Mouse (Mus musculus): ENCODE measurements around the gene Jam2.

Jam2 gene

DNA sequence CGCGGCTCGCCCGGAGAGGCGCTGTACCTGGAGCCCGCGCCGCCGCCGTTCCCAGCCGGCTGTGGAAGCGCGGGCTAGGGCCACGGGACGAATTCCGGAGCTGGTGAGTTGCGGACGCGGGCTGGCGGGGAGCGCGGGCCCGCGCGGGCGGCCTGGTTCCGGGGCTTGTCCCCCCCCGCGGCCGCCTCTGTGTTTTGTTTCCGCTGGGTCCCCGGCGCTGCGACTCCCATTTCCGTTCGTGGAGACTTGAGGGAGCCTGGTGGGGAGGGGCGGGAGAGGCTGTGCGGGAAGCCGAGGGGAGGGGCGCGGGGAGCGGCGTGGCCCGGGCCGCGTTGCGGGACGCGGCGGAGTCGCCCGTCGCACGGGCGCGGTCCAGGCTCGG is 61.5 kb downstream of the Jam2 start, which contains the start of gene Atp5j:
Atp5j (minus strand) TSS at position 185 of the 382 bp plus-strand sequence.
- DNase-seq (ENCODE audit: inconsistent age in 2 of 2, low spot score in 1 of 2), result peak; percentile 91 to 96

DNA sequence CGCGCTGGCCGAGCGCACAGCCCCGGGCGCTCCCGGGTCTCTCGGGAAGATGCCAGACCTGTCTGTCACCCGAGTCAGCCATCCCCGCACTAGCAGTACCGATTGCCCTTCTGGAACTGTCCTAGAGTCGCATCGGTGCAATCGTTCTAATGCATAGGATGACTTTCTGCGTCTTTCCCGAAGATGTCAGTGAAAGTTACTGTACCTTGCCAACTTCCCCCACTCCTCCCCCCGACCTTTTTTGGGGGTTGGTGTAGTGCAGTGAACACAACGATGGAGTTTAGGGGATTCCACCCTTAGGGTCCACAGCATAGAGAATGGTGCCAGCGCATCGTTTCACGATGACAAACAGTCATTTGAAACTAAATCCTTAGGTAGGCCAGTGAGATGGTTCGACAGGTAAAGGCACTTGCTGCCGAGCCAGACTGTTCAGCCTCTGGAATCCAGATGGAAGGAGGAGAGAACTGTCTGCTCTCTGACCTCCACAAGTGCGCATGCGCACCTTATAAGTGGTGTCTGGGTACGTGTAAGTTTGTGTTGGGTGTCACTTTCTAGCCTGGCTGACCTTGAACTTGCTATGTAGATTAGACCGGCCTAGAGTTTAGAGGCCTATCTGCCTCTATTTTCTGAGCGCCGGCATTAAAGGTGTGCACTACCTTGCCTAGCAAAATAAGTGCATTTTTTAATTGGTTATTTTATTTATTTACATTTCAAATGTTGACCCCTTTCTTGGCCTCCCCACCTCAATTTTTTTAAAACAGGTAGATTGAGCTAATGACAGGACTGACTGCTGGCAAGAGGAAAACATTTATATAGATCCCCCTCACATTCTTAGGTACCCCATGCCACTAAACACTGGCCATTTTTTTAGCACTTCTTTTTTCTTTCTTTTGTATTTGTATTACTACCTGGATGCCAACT is 62.2 kb downstream of the Jam2 start:
- peak; percentile 63 to 89 for DNase-seq (ENCODE audit: inconsistent age in 2 of 2, low spot score in 1 of 2)

DNA sequence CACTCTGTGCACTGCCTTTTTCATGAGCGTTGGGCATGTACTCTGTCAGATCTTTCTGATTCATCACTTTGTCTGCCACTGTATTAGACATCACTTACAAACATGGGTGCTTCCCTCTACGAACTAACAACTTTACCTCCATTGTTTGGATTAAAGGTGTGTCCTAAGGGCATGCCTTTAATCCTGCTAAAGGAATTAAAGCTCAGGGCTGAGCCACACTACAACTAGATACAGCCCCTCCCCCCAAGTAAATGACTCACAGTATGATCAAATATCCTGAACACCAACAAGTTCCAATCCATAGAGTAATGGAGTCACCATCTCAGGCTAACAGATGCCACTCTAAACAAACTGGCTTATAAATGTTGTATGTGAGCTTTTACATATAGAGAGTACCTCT is 64.7 kb downstream of the Jam2 start:
- no peak for DNase-seq (ENCODE audit: inconsistent age in 2 of 2, low spot score in 1 of 2)

DNA sequence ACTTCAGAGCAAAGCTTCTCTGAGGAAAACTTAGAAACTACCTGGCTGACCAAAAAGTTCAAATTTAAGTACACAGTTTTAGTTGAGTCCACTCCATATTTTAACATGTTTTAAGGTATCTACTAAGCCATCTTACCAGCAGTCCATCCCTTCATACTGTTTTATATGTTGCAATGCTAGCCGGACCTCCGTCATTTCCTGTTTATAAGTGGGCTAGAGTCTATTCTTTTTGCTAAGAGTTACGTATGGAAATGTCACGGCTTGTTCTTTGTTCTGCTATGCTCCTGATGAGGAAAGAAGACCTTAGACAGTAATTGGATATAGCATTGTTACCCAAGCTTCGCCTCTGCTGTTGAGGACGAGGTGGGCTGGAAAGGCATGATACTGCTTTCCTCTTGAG is 79.6 kb downstream of the Jam2 start:
- DNase-seq (ENCODE audit: inconsistent age in 2 of 2, low spot score in 1 of 2), result no peak

DNA sequence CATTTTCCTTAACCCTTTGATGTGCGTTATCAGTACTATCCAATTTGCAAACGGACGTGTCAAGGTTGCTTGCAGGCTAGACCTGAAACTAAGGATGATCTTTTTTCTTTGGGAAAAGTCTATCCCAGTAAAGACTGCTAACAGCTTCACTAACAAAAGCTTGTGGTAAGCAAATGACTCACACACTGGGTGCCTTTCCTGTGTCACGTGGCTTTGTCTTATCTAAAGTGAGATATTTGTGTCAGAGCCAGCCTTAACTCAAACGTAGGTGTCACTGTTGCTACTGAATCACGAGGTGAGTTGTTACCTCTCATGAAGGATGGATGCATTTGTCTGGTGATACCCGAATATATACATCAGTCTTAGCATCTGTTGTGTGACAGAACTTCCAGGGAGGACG is 90.7 kb downstream of the Jam2 start:
- DNase-seq (ENCODE audit: inconsistent age in 2 of 2, low spot score in 1 of 2), result no peak

- no peak for DNase-seq (ENCODE audit: inconsistent age in 2 of 2, low spot score in 1 of 2)
Measured at GRCm38 (mm10) chr16:84873805-84874204, 99.9 kb downstream of the Jam2 start.

DNA sequence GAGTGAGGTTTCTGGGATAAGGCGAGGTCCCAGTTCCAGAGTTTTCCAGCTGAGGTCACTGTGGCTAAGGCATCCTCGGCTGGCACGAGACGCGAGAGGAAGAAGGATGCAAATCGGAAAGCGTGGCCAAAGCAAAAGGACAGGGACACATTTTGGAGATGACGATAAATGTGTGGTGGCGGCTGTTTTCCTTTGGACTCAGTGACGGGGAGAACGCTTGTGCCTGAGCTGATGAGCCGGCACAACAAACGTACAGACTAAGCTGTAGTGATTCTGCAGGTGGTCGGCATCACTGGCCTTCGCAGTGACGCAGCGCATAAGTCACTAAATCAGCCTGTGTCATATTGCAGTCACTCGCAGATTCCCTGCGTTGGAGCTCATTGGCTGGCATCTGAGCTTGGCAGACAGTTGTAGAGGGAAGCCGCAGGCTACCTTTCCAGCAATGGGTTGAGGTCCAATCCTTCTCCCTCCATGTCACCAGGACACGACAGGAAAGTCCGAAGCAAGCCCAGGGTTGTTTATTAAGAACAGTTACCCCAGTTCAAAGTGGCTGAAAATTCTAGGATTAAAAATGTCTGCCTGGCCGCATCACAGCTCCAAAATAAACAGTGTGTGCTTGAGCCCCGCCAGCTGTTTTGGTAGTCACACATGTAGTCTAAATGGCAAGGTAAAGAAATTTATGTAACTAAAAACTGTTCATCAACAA is 101.2 kb downstream of the Jam2 start:
- DNase-seq (ENCODE audit: inconsistent age in 2 of 2, low spot score in 1 of 2), result no peak

Measured in adrenal gland, adult (tissue).